13 mouse cellular contexts compared by ENCODE assay signal in genomic region chr1:118905319-118905718, GRCm38 (mm10).
DNase-seq lines count a peak whose midpoint lies in the region; ATAC-seq and TF ChIP-seq lines count a peak whose summit lies in the region.
"Had no signal": no experiment of that assay in that cellular context is flagged by ENCODE, and none has a peak within 500 bp of the region (broad histone marks: within the 10 kb centered on the region; RNA-seq: fewer than 3 reads in every experiment).

No protein-coding gene starts in this region.

- no peak overlapping the region for H3K4me2 ChIP-seq in heart, embryonic 14.5 days (ENCODE audit: low read length)
- no peak overlapping the region for H3K4me2 ChIP-seq in forebrain, embryonic 13.5 days
- no peak overlapping the region for H3K4me2 ChIP-seq in lung, embryonic 14.5 days
- no peak overlapping the region for H3K4me2 ChIP-seq in intestine, embryonic 15.5 days (replicated peaks)

- no peaks in the 10 kb centered on the region for H3K9me3 ChIP-seq in heart, embryonic 14.5 days (ENCODE audit: control insufficient read depth, low read length)
- no peaks in the 10 kb centered on the region for H3K9me3 ChIP-seq in embryonic facial prominence, embryonic 10.5 days
- no peaks in the 10 kb centered on the region for H3K9me3 ChIP-seq in forebrain, embryonic 13.5 days (replicated peaks)
- H3K9me3 ChIP-seq in lung, embryonic 14.5 days (ENCODE audit: low read depth, low read length) = no peaks in the 10 kb centered on the region
- H3K9me3 ChIP-seq in intestine, embryonic 15.5 days = no peaks in the 10 kb centered on the region

- H3K9ac ChIP-seq in heart, embryonic 14.5 days (ENCODE audit: low read length) = no peak overlapping the region
- H3K9ac ChIP-seq in forebrain, embryonic 13.5 days = no peak overlapping the region
- no peak overlapping the region for H3K9ac ChIP-seq in lung, embryonic 14.5 days
- H3K9ac ChIP-seq in intestine, embryonic 15.5 days = no peak overlapping the region
- H3K9ac ChIP-seq: liver, embryonic 14.5 days had no signal

- no peaks in the 10 kb centered on the region for H3K27me3 ChIP-seq in heart, embryonic 14.5 days (ENCODE audit: control insufficient read depth, insufficient read depth, low read length)
- H3K27me3 ChIP-seq in embryonic facial prominence, embryonic 10.5 days (replicated peaks; ENCODE audit: low read depth, poor library complexity, severe bottlenecking) = peaks cover 13% of the 10 kb centered on the region; the same call in 1 of the 2 replicates
- H3K27me3 ChIP-seq in forebrain, embryonic 13.5 days = 0 out of 2 replicates have a peak, but pooled peaks cover 5% of the 10 kb centered on the region
- peaks cover 14% of the 10 kb centered on the region; the same call in 1 of the 2 replicates for H3K27me3 ChIP-seq in lung, embryonic 14.5 days (ENCODE audit: insufficient read depth, low read length)
- H3K27me3 ChIP-seq in intestine, embryonic 15.5 days (replicated peaks) = no peaks in the 10 kb centered on the region
- H3K27me3 ChIP-seq: CH12.LX had no signal

- no peak for ATAC-seq in heart, embryonic 14.5 days (ENCODE audit: insufficient number of reproducible peaks, insufficient read depth, low FRiP score, low read depth)
- peak; percentile 11; the same call in 1 of the 2 replicates for ATAC-seq in forebrain, embryonic 13.5 days
- ATAC-seq in lung, embryonic 14.5 days (ENCODE audit: insufficient read depth) = no peak
- ATAC-seq in megakaryocyte progenitor cell, adult 5-6 weeks (replicated peaks; ENCODE audit: poor library complexity) = no peak
- no peak for ATAC-seq in intestine, embryonic 15.5 days

- TF ChIP-seq CTCF in lung, embryonic 14.5 days (IDR thresholded peaks at IDR 0.05; ENCODE audit: low read depth) = no peak

- no peak overlapping the region for H3K4me3 ChIP-seq in heart, embryonic 14.5 days (ENCODE audit: control insufficient read depth in 1 of 2, insufficient read depth in 1 of 2, low read depth in 1 of 2, low read length in 2 of 2)
- no peak overlapping the region for H3K4me3 ChIP-seq in embryonic facial prominence, embryonic 10.5 days
- H3K4me3 ChIP-seq in forebrain, embryonic 13.5 days = no peak overlapping the region
- no peak overlapping the region for H3K4me3 ChIP-seq in lung, embryonic 14.5 days (ENCODE audit: low read depth, low read length)
- H3K4me3 ChIP-seq in intestine, embryonic 15.5 days (replicated peaks) = no peak overlapping the region

- peaks cover 5 to 17% of the 10 kb centered on the region in 2 experiments for H3K4me1 ChIP-seq in heart, embryonic 14.5 days (ENCODE audit: control insufficient read depth in 2 of 2, insufficient read depth in 2 of 2, low read length in 2 of 2)
- H3K4me1 ChIP-seq in embryonic facial prominence, embryonic 10.5 days = peaks cover 60% of the 10 kb centered on the region
- peaks cover 49% of the 10 kb centered on the region for H3K4me1 ChIP-seq in forebrain, embryonic 13.5 days
- peaks cover 11% of the 10 kb centered on the region for H3K4me1 ChIP-seq in lung, embryonic 14.5 days (ENCODE audit: insufficient read depth)
- H3K4me1 ChIP-seq in intestine, embryonic 15.5 days (replicated peaks) = peaks cover 8% of the 10 kb centered on the region

- no peaks in the 10 kb centered on the region for H3K36me3 ChIP-seq in heart, embryonic 14.5 days (ENCODE audit: control insufficient read depth, insufficient read depth, low read length)
- peaks cover 10% of the 10 kb centered on the region; the same call in 1 of the 2 replicates for H3K36me3 ChIP-seq in embryonic facial prominence, embryonic 10.5 days (replicated peaks)
- no peaks in the 10 kb centered on the region for H3K36me3 ChIP-seq in forebrain, embryonic 13.5 days (ENCODE audit: poor library complexity, severe bottlenecking)
- H3K36me3 ChIP-seq in lung, embryonic 14.5 days (ENCODE audit: insufficient read depth) = no peaks in the 10 kb centered on the region
- H3K36me3 ChIP-seq in intestine, embryonic 15.5 days = no peaks in the 10 kb centered on the region

- WGBS in heart, embryonic 14.5 days = 34% methylated on average over 5 of the region's 5 CpGs
- WGBS in embryonic facial prominence, embryonic 10.5 days = 57% methylated on average over 5 of the region's 5 CpGs
- WGBS in forebrain, embryonic 13.5 days = 50% methylated on average over 5 of the region's 5 CpGs
- 63% methylated on average over 5 of the region's 5 CpGs for WGBS in lung, embryonic 14.5 days
- WGBS in intestine, embryonic 15.5 days = 71% methylated on average over 5 of the region's 5 CpGs

- H3K27ac ChIP-seq in heart, embryonic 14.5 days (replicated peaks in 1 of 2; ENCODE audit: control insufficient read depth in 1 of 2, insufficient read depth in 1 of 2, low read depth in 2 of 2, low read length in 2 of 2) = peak overlapping the region; percentile 4 to 48; a peak in 2 of 4 replicates
- H3K27ac ChIP-seq in embryonic facial prominence, embryonic 10.5 days (replicated peaks) = peak overlapping the region; percentile 73
- peak overlapping the region; percentile 28; the same call in 1 of the 2 replicates for H3K27ac ChIP-seq in forebrain, embryonic 13.5 days
- H3K27ac ChIP-seq in lung, embryonic 14.5 days (ENCODE audit: low read depth) = no peak overlapping the region
- H3K27ac ChIP-seq in intestine, embryonic 15.5 days = no peak overlapping the region
- H3K27ac ChIP-seq: liver, embryonic 14.5 days had no signal

- no peak for DNase-seq in heart, postnatal 36 days
- no peak for DNase-seq in embryonic facial prominence, embryonic 10.5 days (ENCODE audit: low spot score)
- peak; percentile 48 for DNase-seq in lung, embryonic 14.5 days
- DNase-seq: cerebellum, adult 9-11 months; kidney, postnatal 36 days; retina, postnatal 1 day; spleen, adult 18-20 months had no signal

- intact Hi-C loops in heart, postnatal 36 days (cut with DNase I) = no loop called here

Comparison
In these comparisons a context has a peak if more than half of its experiments do, and no peak if none do; other contexts are left out.
1. H3K27ac ChIP-seq: peak in heart, embryonic 14.5 days (2 of 2), embryonic facial prominence, embryonic 10.5 days (single experiment) and forebrain, embryonic 13.5 days (single experiment); none in lung, embryonic 14.5 days (single experiment) and intestine, embryonic 15.5 days (single experiment).